Mouse (Mus musculus) embryonic facial prominence, embryonic 13.5 days (tissue): ENCODE results near the gene Trim60. TPM values are rescaled to one million over a fixed set of nuclear protein-coding genes. Genes with fewer than 3 reads are reported as not detected.

Experiments
- ATAC-seq: fragments of 200-750 bp; cut with Nextera tagmentation; 2 replicates; pipeline ENCODE4 v1.8.0; 2017; ENCODE audit warnings: low read depth; ENCODE audit not compliant: insufficient number of reproducible peaks, insufficient read depth, low FRiP score, low TSS enrichment
- H3K27ac ChIP-seq: fragments of 300-500 bp; sonication (generic); 2 replicates; pipeline ENCODE4 v1.5.1; 2015; ENCODE audit warnings: moderate library complexity, mild to moderate bottlenecking, inconsistent platforms
- H3K27me3 ChIP-seq: fragments of 300-500 bp; sonication (generic); 2 replicates; pipeline ENCODE4 v1.6.1; 2015; ENCODE audit warnings: mild to moderate bottlenecking, inconsistent platforms
- H3K36me3 ChIP-seq: fragments of 300-500 bp; sonication (generic); 2 replicates; pipeline ENCODE4 v1.6.1; 2015; ENCODE audit warnings: mild to moderate bottlenecking, inconsistent platforms
- H3K4me1 ChIP-seq: fragments of 300-500 bp; sonication (generic); 2 replicates; pipeline ENCODE4 v1.6.1; 2015; ENCODE audit warnings: inconsistent platforms
- H3K4me2 ChIP-seq: fragments of 300-500 bp; sonication (generic); 2 replicates; pipeline ENCODE4 v1.6.1; 2015; ENCODE audit warnings: moderate library complexity, mild to moderate bottlenecking, inconsistent platforms
- H3K4me3 ChIP-seq: fragments of 300-500 bp; sonication (generic); 2 replicates; pipeline ENCODE4 v1.5.1; 2015; ENCODE audit warnings: mild to moderate bottlenecking, inconsistent platforms
- H3K9ac ChIP-seq: fragments of 300-500 bp; sonication (generic); 2 replicates; pipeline ENCODE4 v1.6.1; 2015; ENCODE audit warnings: mild to moderate bottlenecking, inconsistent platforms
- H3K9me3 ChIP-seq: fragments of 300-500 bp; sonication (generic); 2 replicates; pipeline ENCODE4 v1.6.1; 2016; ENCODE audit warnings: inconsistent platforms
- WGBS: fragments of 180-500 bp; shearing (Covaris S2); methylation state at CpG from one replicate; pipeline ENCODE4 v1.1.7; 2015; ENCODE audit warnings: mixed read lengths; 5-methylcytosine and 5-hydroxymethylcytosine counted together
- polyA plus RNA-seq: library from polyadenylated mRNA; unstranded; fragments of >200 nt; fragmentation: Nextera tagmentation; extraction: Ambion mirVana; gene quantifications from 2 replicates; pipeline ENCODE4 v1.2.1, GENCODE M21; 2015

The Trim60 gene
- polyA plus RNA-seq, 1 experiment from 2014 or later: not detected

DNA sequence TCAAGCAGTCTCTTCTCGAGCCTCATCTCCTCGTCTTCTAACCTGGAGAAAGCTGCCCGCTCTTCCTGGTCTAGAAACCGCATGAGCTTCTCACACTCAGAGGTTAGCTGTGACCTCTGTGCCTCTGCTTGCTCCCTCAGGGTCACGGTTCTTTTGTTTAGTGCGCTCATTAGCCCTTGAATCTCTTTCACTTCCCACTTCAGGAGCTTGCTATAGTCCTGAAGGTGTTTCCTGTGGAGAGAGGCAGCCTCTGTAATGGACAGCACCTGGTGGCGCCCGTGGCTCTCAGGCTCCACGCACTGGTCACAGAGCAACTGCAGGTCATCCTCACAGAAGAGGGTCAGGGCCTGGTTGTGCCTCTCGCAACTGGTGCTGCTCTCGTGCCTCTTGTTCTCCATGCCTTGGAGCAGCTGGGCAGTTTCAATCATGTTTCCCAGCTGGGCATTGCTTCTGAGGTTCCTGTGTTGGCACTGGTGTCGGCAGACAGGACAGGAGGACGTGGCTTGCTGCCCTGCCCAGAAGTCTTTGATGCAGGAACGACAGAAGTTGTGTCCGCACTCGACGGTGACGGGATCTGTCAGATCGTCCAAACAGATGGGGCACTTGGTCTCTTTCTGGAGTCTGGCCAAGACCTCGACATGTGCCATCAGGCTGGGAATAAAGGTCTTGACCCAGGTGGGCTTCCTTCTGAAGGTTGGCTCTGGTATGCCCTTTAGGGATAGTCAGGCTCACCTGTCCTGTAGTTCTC, 35.1 kb downstream of the Trim60 start:
- Histone ChIP-seq H3K4me3 (no peak overlapping the region), H3K27ac (no peak overlapping the region), H3K9ac (no peak overlapping the region), H3K9me3 (no peaks in the 10 kb centered on the region), H3K4me1 (no peaks in the 10 kb centered on the region), H3K4me2 (no peak overlapping the region), H3K27me3 (no peaks in the 10 kb centered on the region), H3K36me3 (no peaks in the 10 kb centered on the region)
- no peak for ATAC-seq
- 78% methylated on average over 20 of the region's 20 CpGs for WGBS

DNA sequence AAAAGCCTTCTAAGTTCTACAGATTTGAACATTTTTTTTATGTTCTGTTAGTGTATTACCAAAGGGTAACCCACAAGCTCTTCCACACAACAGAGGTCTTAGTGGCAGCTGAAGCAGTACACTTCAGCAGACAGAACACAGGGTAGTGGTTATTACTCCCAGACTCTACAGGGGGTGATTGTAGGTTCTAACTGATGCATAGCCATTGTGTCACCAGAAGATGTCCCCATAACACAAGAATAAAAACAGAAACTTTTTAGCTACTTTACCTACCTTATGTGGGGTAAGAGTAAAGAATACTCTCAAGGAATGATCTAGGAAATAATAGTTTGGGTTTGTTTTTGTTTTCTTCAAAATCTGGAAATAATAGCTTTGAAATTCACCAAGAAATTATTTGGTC, 55.5 kb downstream of the Trim60 start:
- Histone ChIP-seq H3K9me3 (no peaks in the 10 kb centered on the region), H3K36me3 (peaks cover 19% of the 10 kb centered on the region), H3K4me1 (no peaks in the 10 kb centered on the region), H3K9ac (no peak overlapping the region), H3K27me3 (no peaks in the 10 kb centered on the region), H3K4me3 (no peak overlapping the region), H3K4me2 (no peak overlapping the region), H3K27ac (no peak overlapping the region)
- ATAC-seq: no peak

DNA sequence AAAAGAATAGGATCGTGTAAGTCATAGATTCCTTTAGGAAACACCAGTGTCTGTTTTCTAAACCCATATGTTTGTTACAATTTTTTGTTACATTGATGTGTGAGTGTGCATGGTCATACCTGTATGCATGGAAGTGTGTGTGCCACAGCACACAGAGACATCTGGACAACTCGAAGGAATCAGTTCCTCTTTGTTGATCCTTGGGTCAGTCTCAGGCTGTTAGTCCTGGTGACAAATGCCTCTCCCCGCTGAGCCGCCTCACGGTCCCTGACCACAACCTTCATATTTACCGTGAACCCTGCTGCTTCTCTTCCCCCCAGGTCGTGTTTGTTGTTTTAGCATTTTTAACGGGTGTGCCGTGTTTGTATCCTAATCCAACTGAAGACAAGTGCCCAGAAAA, 59.4 kb downstream of the Trim60 start:
- no peaks in the 10 kb centered on the region for H3K4me1 ChIP-seq
- ATAC-seq: no peak
- no peaks in the 10 kb centered on the region for H3K9me3 ChIP-seq
- H3K4me2 ChIP-seq: no peak overlapping the region
- H3K9ac ChIP-seq: no peak overlapping the region
- no peak overlapping the region for H3K4me3 ChIP-seq
- WGBS: 85% methylated on average over 9 of the region's 9 CpGs
- H3K27ac ChIP-seq: no peak overlapping the region
- peaks cover 18% of the 10 kb centered on the region for H3K36me3 ChIP-seq
- H3K27me3 ChIP-seq: no peaks in the 10 kb centered on the region

DNA sequence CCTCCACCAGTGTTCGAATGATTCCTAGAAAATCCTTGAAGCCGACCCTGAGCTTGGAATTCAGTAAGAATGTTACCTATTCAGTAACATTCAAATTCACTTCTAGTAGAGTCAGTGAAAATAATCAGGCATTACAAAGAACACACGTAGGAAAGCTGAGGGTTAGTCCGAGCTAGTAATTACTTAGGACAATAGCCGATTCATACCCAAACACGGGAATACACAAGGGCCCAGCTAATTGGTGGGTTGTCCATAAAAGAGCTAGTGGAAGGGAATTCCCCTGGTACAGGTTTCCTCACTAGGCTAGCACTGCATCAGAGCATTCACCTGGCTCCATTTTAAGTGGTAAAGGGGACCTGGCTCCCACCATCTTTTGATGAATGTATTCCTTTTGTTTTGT, 66.3 kb downstream of the Trim60 start:
- H3K9ac ChIP-seq: no peak overlapping the region
- no peaks in the 10 kb centered on the region for H3K36me3 ChIP-seq
- no peaks in the 10 kb centered on the region for H3K9me3 ChIP-seq
- WGBS: 79% methylated on average over 6 of the region's 6 CpGs
- no peaks in the 10 kb centered on the region for H3K27me3 ChIP-seq
- H3K4me1 ChIP-seq: peaks cover 2% of the 10 kb centered on the region; the same call in 1 of the 2 replicates
- no peak for ATAC-seq
- H3K4me3 ChIP-seq: no peak overlapping the region
- H3K4me2 ChIP-seq: no peak overlapping the region
- no peak overlapping the region for H3K27ac ChIP-seq

Other genes starting within 250 kb of the Trim60 start
- gene Klhl2, start 168.6 kb downstream of the Trim60 start, polyA plus RNA-seq: 5.0 and 11.8 TPM in 2 replicates
- 22.0 and 24.8 TPM in 2 replicates for gene Tmem192, start 71.4 kb downstream of the Trim60 start, polyA plus RNA-seq
- gene Trim75, start 30.8 kb downstream of the Trim60 start, polyA plus RNA-seq: not detected in 2 replicates
- gene Trim61, start 61 bp downstream of the Trim60 start, polyA plus RNA-seq: 0.14 TPM in 1 of 2 replicates, not detected in the other
- gene Apela, start 18.8 kb upstream of the Trim60 start, polyA plus RNA-seq: 6.8 and 9.5 TPM in 2 replicates
- not detected in 2 replicates for gene Gm10663, start 56.4 kb upstream of the Trim60 start, polyA plus RNA-seq
- not detected in 2 replicates for gene BC030870, start 111.0 kb upstream of the Trim60 start, polyA plus RNA-seq